Mouse (Mus musculus) liver, adult 2 months (tissue): ENCODE results near the gene Gm11027.

Experiments used
- CTCF ChIP-seq: fragments of 200-500 bp; IDR thresholded peaks from 2 replicates; pipeline ENCODE4 v1.5.1; 2011; ENCODE audit warnings: low read depth, low read length, control low read depth
- POLR2A ChIP-seq: fragments of 200-500 bp; IDR thresholded peaks from 2 replicates; pipeline ENCODE4 v1.6.1; 2011; ENCODE audit warnings: low read length, control low read depth; ENCODE audit not compliant: insufficient read depth; ENCODE audit errors: extremely low read depth

- TF ChIP-seq CTCF, result no peak
- TF ChIP-seq POLR2A, result no peak
Measured at GRCm38 (mm10) chr12:116226289-116227057, 48.7 kb upstream of the Gm11027 start.
